Mouse (Mus musculus): ENCODE data around the gene Ptms. TPM values are rescaled to one million over a fixed set of nuclear protein-coding genes. Genes with fewer than 3 reads are reported as not detected.
"Not testable (repeated sequence)": the region's sequence is repeated elsewhere in the genome, so short reads cannot be mapped to it uniquely, and the experiment has no call there.

The Ptms gene
- polyA plus RNA-seq, 1 experiment from 2014 or later, result 346 TPM

GRCm38 (mm10) chr6:124900801-124901480 is 19.0 kb downstream of the Ptms start:
- Histone ChIP-seq H3K27me3 (ENCODE audit: control insufficient read depth, insufficient read depth, low read depth, low read length) (no peaks in the 10 kb centered on the region), H3K9me3 (ENCODE audit: control insufficient read depth, low read length) (no peaks in the 10 kb centered on the region), H3K4me1 (replicated peaks; ENCODE audit: control insufficient read depth, insufficient read depth, low read length) (peaks cover 6% of the 10 kb centered on the region), H3K9ac (ENCODE audit: low read length) (no peak overlapping the region), H3K4me2 (ENCODE audit: low read depth, low read length) (no peak overlapping the region), H3K27ac (ENCODE audit: low read length) (no peak overlapping the region), H3K36me3 (ENCODE audit: control insufficient read depth, insufficient read depth, low read length) (no peaks in the 10 kb centered on the region), H3K4me3 (ENCODE audit: low read length) (no peak overlapping the region)
- ATAC-seq (ENCODE audit: low read depth), result no peak
- 37% methylated on average over 10 of the region's 10 CpGs for WGBS

GRCm38 (mm10) chr6:124900056-124900800 is 19.7 kb downstream of the Ptms start:
- no peaks in the 10 kb centered on the region for H3K36me3 ChIP-seq (ENCODE audit: control insufficient read depth, insufficient read depth, low read length)
- H3K4me3 ChIP-seq (ENCODE audit: low read length), result no peak overlapping the region
- no peaks in the 10 kb centered on the region for H3K27me3 ChIP-seq (ENCODE audit: control insufficient read depth, insufficient read depth, low read depth, low read length)
- H3K27ac ChIP-seq (ENCODE audit: low read length), result no peak overlapping the region
- H3K4me2 ChIP-seq (ENCODE audit: low read depth, low read length), result no peak overlapping the region
- H3K9me3 ChIP-seq (ENCODE audit: control insufficient read depth, low read length), result no peaks in the 10 kb centered on the region
- no peak overlapping the region for H3K9ac ChIP-seq (ENCODE audit: low read length)
- no peak for ATAC-seq (ENCODE audit: low read depth)
- peaks cover 6% of the 10 kb centered on the region for H3K4me1 ChIP-seq (replicated peaks; ENCODE audit: control insufficient read depth, insufficient read depth, low read length)
- WGBS, result 64% methylated on average over 8 of the region's 8 CpGs

- Histone ChIP-seq H3K4me1 (replicated peaks; ENCODE audit: control insufficient read depth, insufficient read depth, low read length) (no peaks in the 10 kb centered on the region), H3K9ac (ENCODE audit: low read length) (no peak overlapping the region), H3K27ac (ENCODE audit: low read length) (no peak overlapping the region), H3K36me3 (ENCODE audit: control insufficient read depth, insufficient read depth, low read length) (no peaks in the 10 kb centered on the region), H3K4me2 (ENCODE audit: low read depth, low read length) (no peak overlapping the region), H3K27me3 (ENCODE audit: control insufficient read depth, insufficient read depth, low read depth, low read length) (no peaks in the 10 kb centered on the region), H3K4me3 (ENCODE audit: low read length) (no peak overlapping the region), H3K9me3 (ENCODE audit: control insufficient read depth, low read length) (no peaks in the 10 kb centered on the region)
- WGBS, result 20% methylated on average over 3 of the region's 3 CpGs
- no peak for ATAC-seq (ENCODE audit: low read depth)
Observed at GRCm38 (mm10) chr6:124898359-124898758, 21.5 kb downstream of the Ptms start.

- H3K4me1 ChIP-seq (replicated peaks; ENCODE audit: control insufficient read depth, insufficient read depth, low read length); H3K4me2 ChIP-seq (ENCODE audit: low read depth, low read length); H3K27me3 ChIP-seq (ENCODE audit: control insufficient read depth, insufficient read depth, low read depth, low read length); H3K9me3 ChIP-seq (ENCODE audit: control insufficient read depth, low read length); ATAC-seq (ENCODE audit: low read depth); H3K9ac ChIP-seq (ENCODE audit: low read length); H3K27ac ChIP-seq (ENCODE audit: low read length); H3K36me3 ChIP-seq (ENCODE audit: control insufficient read depth, insufficient read depth, low read length); H3K4me3 ChIP-seq (ENCODE audit: low read length): not testable (repeated sequence)
- WGBS, result 85% methylated on average over 2 of the region's 2 CpGs
Observed at GRCm38 (mm10) chr6:124894113-124894512, 25.8 kb downstream of the Ptms start.

- no peaks in the 10 kb centered on the region for H3K27me3 ChIP-seq (ENCODE audit: control insufficient read depth, insufficient read depth, low read depth, low read length)
- no peak overlapping the region for H3K9ac ChIP-seq (ENCODE audit: low read length)
- no peaks in the 10 kb centered on the region for H3K9me3 ChIP-seq (ENCODE audit: control insufficient read depth, low read length)
- WGBS, result 43% methylated on average over 6 of the region's 6 CpGs
- ATAC-seq (ENCODE audit: low read depth), result no peak
- H3K4me3 ChIP-seq (ENCODE audit: low read length), result no peak overlapping the region
- H3K27ac ChIP-seq (ENCODE audit: low read length), result no peak overlapping the region
- no peak overlapping the region for H3K4me2 ChIP-seq (ENCODE audit: low read depth, low read length)
- no peaks in the 10 kb centered on the region for H3K4me1 ChIP-seq (replicated peaks; ENCODE audit: control insufficient read depth, insufficient read depth, low read length)
- no peaks in the 10 kb centered on the region for H3K36me3 ChIP-seq (ENCODE audit: control insufficient read depth, insufficient read depth, low read length)
Observed at GRCm38 (mm10) chr6:124890997-124891396, 28.9 kb downstream of the Ptms start.

GRCm38 (mm10) chr6:124888555-124889125 is 31.3 kb downstream of the Ptms start:
- no peak for ATAC-seq (ENCODE audit: low read depth)
- Histone ChIP-seq H3K36me3 (ENCODE audit: control insufficient read depth, insufficient read depth, low read length) (no peaks in the 10 kb centered on the region), H3K9me3 (ENCODE audit: control insufficient read depth, low read length) (no peaks in the 10 kb centered on the region), H3K4me3 (ENCODE audit: low read length) (no peak overlapping the region), H3K27ac (ENCODE audit: low read length) (no peak overlapping the region), H3K4me1 (replicated peaks; ENCODE audit: control insufficient read depth, insufficient read depth, low read length) (no peaks in the 10 kb centered on the region), H3K27me3 (ENCODE audit: control insufficient read depth, insufficient read depth, low read depth, low read length) (no peaks in the 10 kb centered on the region), H3K4me2 (ENCODE audit: low read depth, low read length) (no peak overlapping the region), H3K9ac (ENCODE audit: low read length) (no peak overlapping the region)
- 86% methylated on average over 6 of the region's 6 CpGs for WGBS

GRCm38 (mm10) chr6:124887986-124888385 is 31.9 kb downstream of the Ptms start, which contains the start of gene Cd4:
Gene Cd4 (minus strand): TSS chr6:124888221.
- H3K9me3 ChIP-seq (ENCODE audit: control insufficient read depth, low read length), result no peaks in the 10 kb centered on the region
- no peak within 1 kb of the TSS for H3K27ac ChIP-seq (ENCODE audit: low read length)
- no peak within 1 kb of the TSS for H3K9ac ChIP-seq (ENCODE audit: low read length)
- H3K27me3 ChIP-seq (ENCODE audit: control insufficient read depth, insufficient read depth, low read depth, low read length), result no peaks in the 10 kb centered on the region
- 76% methylated on average over 9 of the region's 9 CpGs for WGBS
- no peak within 1 kb of the TSS for H3K4me2 ChIP-seq (ENCODE audit: low read depth, low read length)
- H3K4me1 ChIP-seq (replicated peaks; ENCODE audit: control insufficient read depth, insufficient read depth, low read length), result no peaks in the 10 kb centered on the region
- no peak within 1 kb of the TSS for H3K4me3 ChIP-seq (ENCODE audit: low read length)
- H3K36me3 ChIP-seq (ENCODE audit: control insufficient read depth, insufficient read depth, low read length), result no peaks in the 10 kb centered on the region
- no peak for ATAC-seq (ENCODE audit: low read depth)

- WGBS, result 81% methylated on average over 8 of the region's 8 CpGs
- no peak overlapping the region for H3K4me3 ChIP-seq (ENCODE audit: low read length)
- H3K4me1 ChIP-seq (replicated peaks; ENCODE audit: control insufficient read depth, insufficient read depth, low read length), result no peaks in the 10 kb centered on the region
- ATAC-seq (ENCODE audit: low read depth), result no peak
- no peaks in the 10 kb centered on the region for H3K9me3 ChIP-seq (ENCODE audit: control insufficient read depth, low read length)
- H3K36me3 ChIP-seq (ENCODE audit: control insufficient read depth, insufficient read depth, low read length), result no peaks in the 10 kb centered on the region
- H3K27ac ChIP-seq (ENCODE audit: low read length), result no peak overlapping the region
- no peaks in the 10 kb centered on the region for H3K27me3 ChIP-seq (ENCODE audit: control insufficient read depth, insufficient read depth, low read depth, low read length)
- no peak overlapping the region for H3K4me2 ChIP-seq (ENCODE audit: low read depth, low read length)
- no peak overlapping the region for H3K9ac ChIP-seq (ENCODE audit: low read length)
Observed at GRCm38 (mm10) chr6:124885956-124886381, 33.9 kb downstream of the Ptms start.

- H3K9ac ChIP-seq (ENCODE audit: low read length), result no peak overlapping the region
- H3K27ac ChIP-seq (ENCODE audit: low read length), result no peak overlapping the region
- H3K36me3 ChIP-seq (ENCODE audit: control insufficient read depth, insufficient read depth, low read length), result no peaks in the 10 kb centered on the region
- H3K4me2 ChIP-seq (ENCODE audit: low read depth, low read length), result no peak overlapping the region
- H3K27me3 ChIP-seq (ENCODE audit: control insufficient read depth, insufficient read depth, low read depth, low read length), result no peaks in the 10 kb centered on the region
- no peak for ATAC-seq (ENCODE audit: low read depth)
- no peaks in the 10 kb centered on the region for H3K9me3 ChIP-seq (ENCODE audit: control insufficient read depth, low read length)
- H3K4me1 ChIP-seq (replicated peaks; ENCODE audit: control insufficient read depth, insufficient read depth, low read length), result no peaks in the 10 kb centered on the region
- 72% methylated on average over 10 of the region's 10 CpGs for WGBS
- H3K4me3 ChIP-seq (ENCODE audit: low read length), result no peak overlapping the region
Observed at GRCm38 (mm10) chr6:124884714-124885500, 35.0 kb downstream of the Ptms start.
